Mouse (Mus musculus) adrenal gland, postnatal 25 days (tissue): Measurements from ENCODE around the gene Ski. TPM values are rescaled to one million over a fixed set of nuclear protein-coding genes. Genes with fewer than 3 reads are reported as not detected.

ENCODE experiments used
- DNase-seq: peaks from one replicate; pipeline ENCODE4 v3.0.0; 2021; ENCODE audit warnings: mixed read lengths
- total RNA-seq: library from RNA; stranded (reverse); gene quantifications from 2 replicates; pipeline ENCODE4 v1.2.3, GENCODE M21; 2021

The Ski gene
- total RNA-seq, 1 experiment from 2014 or later, result 93.3 TPM

- peak; percentile 46 for DNase-seq
Observed at GRCm38 (mm10) chr4:155129132-155129917, 93.1 kb downstream of the Ski start.

DNA sequence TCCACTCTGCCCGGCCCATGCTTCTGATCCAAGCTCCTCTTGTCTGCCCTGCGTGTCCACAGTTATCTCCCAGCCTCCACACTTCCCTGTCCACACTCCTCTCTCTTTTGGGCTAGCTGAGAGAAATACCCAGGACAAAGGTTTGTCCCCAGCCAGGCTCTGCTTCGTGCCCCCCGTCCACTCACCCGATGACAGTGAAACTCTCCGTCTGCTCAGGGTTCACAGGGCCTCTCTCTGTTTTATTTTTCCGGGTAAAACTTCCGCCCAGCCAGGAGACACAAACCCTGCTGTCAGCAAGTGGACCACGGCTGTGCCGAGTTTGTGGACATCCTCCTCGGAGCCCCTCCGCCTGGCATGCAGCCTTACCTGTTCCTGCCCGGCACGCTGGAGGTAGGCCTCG lies 94.0 kb downstream of the Ski start:
- DNase-seq, result no peak

GRCm38 (mm10) chr4:155126602-155127372 lies 95.6 kb downstream of the Ski start:
- no peak for DNase-seq

- DNase-seq, result no peak
Observed at GRCm38 (mm10) chr4:155126194-155126593, 96.2 kb downstream of the Ski start.

DNA sequence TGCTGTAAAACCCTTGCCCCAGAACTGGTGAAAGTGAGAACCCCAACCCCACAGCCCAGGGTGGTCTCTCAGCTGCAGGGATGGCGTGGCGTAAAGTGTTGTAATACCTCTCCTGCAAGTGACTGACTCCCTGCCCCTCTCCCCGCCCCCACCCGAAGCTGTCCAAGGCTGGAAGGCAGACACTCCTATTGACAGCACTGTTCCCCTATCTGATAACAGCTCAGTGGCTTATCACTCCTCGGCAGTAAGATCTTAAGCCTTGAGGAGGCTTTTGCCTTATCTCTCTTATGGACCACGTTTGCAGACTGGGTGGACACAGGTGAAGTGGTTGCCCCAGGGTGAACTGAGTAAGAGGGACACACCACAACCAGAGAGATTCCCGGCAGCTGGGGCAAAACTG lies 97.1 kb downstream of the Ski start:
- DNase-seq, result no peak

DNA sequence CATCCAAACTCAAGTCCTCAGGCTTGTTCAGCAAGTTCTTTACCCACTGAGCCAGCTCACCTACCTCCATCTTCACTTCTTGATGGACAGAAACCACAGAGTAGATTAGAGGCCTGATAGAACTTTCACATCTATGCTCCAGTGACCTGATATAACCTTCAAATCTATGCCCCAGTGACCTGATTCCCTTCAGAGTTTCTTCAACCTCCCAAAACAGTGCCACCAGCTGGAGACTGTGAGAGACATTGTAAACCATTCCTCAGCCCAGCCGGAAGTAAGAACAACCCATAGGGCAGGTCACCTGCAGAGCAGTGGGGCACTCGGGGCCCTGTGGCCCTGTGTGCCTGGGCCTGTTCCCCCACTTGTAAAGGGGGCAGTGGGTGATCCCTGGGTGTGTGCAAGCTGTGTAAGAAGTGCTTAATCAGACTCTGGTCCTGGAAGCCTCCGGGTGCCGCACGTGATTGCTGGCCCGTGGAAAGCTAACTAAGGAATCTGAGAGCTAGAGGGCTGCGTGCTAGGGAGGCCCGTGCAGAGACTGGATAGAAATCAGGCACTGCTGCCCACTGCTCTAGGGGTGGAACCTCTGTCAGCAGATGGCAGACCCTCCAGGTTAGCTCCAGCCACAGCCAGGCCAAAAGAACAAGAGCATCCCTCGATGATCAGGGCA lies 98.4 kb downstream of the Ski start:
- no peak for DNase-seq

DNA sequence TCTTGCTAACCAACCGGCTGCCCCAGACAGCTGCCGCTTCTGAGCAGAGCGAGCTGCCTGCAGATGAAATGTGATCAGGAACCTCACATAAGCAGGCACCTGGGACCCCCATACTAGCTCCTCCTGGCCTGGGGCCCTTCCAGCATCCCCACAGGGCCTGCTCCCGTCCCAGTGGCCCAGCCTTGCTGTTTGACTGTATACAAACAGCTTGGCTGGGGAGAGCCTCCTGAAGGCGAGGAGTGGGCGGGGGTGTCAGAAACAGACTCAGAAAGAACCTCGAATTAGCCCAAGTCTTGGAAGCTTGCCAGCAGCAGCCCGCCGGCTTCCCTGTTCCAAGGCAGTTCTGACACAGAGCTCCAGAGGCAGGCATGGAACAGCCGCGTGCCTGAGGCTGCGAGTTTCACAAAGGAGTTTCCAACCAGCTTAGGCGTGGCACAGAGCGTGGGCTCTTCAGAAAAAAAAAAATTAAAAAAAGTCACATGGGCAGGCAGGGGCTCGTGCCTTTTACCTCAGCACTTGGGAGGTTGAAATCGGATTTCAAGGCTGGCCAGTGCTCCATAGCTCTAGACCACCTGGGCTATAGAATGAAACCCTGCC lies 99.8 kb downstream of the Ski start:
- peak; percentile 67 for DNase-seq

DNA sequence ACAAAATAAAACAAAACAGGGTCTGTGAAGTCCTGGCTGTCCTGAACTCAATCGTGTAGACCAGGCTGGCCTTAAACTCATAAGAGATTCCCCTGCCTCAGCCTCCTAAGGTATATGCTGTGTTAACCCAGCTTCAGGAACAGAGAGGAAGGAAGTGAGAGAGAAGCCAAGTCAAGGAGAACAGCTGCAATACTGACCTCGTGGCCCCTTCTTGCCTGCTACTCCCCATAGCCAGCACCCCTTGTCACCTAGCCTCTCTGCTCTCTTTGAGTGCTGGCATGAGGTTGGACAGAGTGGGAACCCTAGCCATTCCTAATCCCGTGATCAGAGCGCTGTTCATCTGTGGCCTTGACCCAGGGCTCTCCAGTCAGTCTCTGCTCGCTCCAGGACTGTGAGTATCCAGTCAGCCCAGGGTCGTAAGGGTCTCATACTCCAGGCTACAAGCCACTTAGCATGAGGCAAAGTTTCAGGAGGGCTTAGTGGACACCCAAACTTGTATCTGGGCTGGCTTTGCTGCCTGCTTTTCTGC lies 100.4 kb downstream of the Ski start:
- DNase-seq, result peak; percentile 27

GRCm38 (mm10) chr4:155121222-155121621 lies 101.2 kb downstream of the Ski start:
- no peak for DNase-seq

DNA sequence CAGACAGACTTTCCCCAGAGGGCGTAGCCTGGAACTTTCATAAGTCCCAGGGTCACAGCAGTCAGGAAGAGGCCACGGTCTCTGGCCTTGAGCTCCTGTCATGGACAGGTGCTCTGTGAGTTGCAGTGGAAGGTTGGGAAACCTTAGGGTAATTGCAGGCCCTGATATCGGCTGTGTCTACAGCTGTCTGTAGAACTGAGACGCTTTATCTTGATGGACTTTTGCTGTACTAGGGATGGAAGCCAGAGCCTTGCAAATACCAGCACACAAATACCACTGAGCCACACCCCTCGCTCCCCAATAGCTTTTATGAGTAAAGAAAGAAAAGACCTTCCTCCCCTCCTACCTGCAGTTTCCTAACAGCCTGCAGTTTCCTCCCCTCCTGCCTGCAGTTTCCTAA lies 101.8 kb downstream of the Ski start:
- no peak for DNase-seq

DNA sequence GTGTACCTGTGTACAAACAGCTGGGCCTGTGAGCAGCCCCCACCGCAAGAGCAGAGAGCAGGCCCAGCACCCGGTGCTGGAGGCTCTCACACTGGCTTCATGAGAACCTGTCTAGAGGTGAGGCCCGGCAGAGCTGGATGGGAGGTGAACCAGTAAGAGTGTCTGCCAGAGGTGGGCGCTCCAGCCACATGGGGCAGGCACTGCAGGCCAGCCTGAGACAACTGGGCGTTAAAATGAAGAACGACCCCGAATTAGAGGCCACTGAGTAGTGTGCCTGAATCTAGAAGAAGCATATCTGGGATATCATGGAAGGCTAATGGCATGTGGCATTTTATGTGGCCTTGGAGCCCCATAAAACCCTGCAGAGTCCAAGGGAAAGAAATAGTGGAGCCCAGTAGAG lies 102.4 kb downstream of the Ski start:
- no peak for DNase-seq

GRCm38 (mm10) chr4:155118278-155118677 lies 104.1 kb downstream of the Ski start:
- no peak for DNase-seq

GRCm38 (mm10) chr4:155117396-155117978 lies 104.9 kb downstream of the Ski start:
- DNase-seq, result no peak

- DNase-seq, result no peak
Observed at GRCm38 (mm10) chr4:155116607-155117006, 105.8 kb downstream of the Ski start.

DNA sequence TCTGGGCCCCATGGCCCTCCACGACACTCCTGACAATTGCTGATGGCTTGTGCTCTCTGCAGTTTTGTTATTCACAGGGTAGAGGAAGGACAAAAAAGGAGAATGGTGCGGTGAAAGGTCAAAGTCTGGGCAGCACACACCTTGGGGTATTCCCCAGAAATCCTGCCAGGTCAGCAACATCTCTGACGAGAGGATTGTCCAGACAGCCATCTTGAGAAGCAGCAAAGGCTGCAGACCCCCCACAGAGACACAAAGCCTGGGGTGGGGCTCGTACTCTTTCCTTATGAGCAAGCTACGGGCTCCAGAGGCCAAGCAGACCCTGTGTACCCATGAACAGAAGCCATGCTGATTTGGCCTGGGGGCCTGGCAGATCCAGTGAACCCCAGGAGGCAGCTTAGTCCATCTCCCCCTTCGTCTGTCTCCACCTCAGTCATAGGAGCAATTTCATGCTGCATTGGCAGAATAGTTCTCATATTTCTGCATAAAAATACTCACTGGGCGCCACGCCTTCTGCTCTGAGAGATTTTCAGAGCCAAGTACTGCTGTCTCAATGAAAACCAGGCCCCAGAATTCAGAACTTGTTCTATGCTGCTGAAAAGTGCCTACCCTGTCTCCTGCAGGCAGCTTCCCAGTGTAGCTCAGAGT lies 108.5 kb downstream of the Ski start:
- no peak for DNase-seq

DNA sequence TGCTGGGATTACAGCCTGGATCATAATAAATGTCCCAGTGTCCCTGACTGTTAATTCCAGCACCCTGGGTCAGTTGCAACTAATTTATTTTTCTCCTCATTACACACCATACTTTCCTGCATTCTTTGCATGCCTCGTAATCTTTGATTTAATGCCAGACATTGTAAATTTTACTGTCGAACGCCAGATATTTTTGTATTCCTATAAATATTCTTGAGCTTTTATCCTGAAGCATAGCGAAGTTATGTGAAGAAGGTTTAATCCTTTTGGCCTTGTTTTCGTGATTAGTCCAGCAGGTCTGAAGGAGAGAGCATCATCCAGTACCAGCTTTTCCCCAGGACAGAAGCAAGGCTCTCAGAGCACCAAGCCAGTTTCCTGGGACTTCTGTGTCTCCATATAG lies 112.9 kb downstream of the Ski start:
- DNase-seq, result no peak

DNA sequence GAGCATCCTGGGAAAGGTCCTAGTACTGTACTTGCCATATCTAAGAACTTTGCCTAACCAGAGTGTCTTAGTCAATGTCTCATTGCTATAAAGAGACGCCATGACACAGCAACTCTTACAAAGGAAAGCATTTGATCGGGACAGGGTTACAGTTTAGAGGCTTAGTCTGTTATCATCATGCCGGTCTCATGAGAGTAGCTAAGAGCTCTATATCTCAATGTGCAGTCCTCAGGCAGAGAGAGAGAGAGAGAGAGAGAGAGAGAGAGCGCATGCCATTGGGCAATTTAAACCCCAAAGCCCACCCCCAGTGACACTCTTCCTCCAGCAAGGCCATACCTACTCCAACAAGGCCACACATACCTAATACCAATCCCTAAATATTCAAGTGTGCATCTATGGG lies 114.5 kb downstream of the Ski start:
- no peak for DNase-seq
